In the genomic region with DNA sequence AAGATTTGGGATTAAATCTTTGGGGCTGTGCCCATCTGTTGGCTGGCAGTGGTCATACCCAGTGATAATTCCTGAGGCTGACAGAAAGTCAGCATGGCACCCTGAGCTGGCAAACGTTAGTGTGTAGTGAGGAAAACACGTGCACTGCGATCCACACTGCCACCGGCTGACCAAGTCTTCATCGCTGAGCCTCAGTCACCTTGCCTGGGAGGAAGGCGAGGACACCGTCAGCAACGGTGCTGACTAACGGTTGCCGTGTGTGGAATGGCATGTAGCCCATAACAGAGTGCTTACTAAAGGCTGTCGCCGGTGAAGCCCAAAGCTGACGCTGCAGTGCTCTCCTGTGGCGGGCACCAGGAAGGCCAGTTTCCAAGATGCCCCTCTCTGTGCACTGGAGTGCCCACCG, we compare ENCODE assay signal across 12 mouse cellular contexts. TPM values are rescaled to one million over a fixed set of nuclear protein-coding genes. Genes with fewer than 3 reads are reported as not detected.
DNase-seq lines count a peak whose midpoint lies in the region; ATAC-seq and TF ChIP-seq lines count a peak whose summit lies in the region.
"Had no signal": no experiment of that assay in that cellular context is flagged by ENCODE, and none has a peak within 500 bp of the region (broad histone marks: within the 10 kb centered on the region; RNA-seq: fewer than 3 reads in every experiment).

No protein-coding gene starts in this region.

- DNase-seq in left cerebral cortex, adult 2 months (ENCODE audit: extremely low spot score in 1 of 2, low spot score in 2 of 2), result peak in 1 of 2 experiments; percentile 23
- no peak for DNase-seq in left cerebral cortex, postnatal 36 days (ENCODE audit: low spot score in 2 of 2)
- peak; percentile 38 for DNase-seq in cerebellum, adult 8-10 months
- no peak for DNase-seq in adrenal gland, adult 18-20 months (ENCODE audit: low spot score in 2 of 2)
- DNase-seq in lung, postnatal 14 days, result no peak
- no peak for DNase-seq in kidney, adult 2 months
- DNase-seq: embryo, embryonic 11 days had no signal

- H3K9me3 ChIP-seq in heart, embryonic 15.5 days (replicated peaks), result no peaks in the 10 kb centered on the region

- H3K27me3 ChIP-seq in heart, embryonic 15.5 days, result no peaks in the 10 kb centered on the region
- H3K27me3 ChIP-seq in kidney, adult 2 months (replicated peaks; ENCODE audit: control insufficient read depth, insufficient read depth, low read length), result no peaks in the 10 kb centered on the region

- peaks cover 68% of the 10 kb centered on the region for H3K36me3 ChIP-seq in heart, embryonic 15.5 days
- peaks cover 6% of the 10 kb centered on the region for H3K36me3 ChIP-seq in kidney, adult 2 months (ENCODE audit: control insufficient read depth, insufficient read depth, low read length)

- H3K9ac ChIP-seq in heart, embryonic 15.5 days, result no peak overlapping the region

- intact Hi-C loops in left cerebral cortex, adult 2 months (cut with DNase I), result no loop called here
- intact Hi-C loops in left cerebral cortex, postnatal 36 days (cut with DNase I), result no loop called here

- peak; percentile 58; the same call in 1 of the 2 replicates for ATAC-seq in heart, embryonic 15.5 days (replicated peaks; ENCODE audit: insufficient number of reproducible peaks, insufficient read depth, low FRiP score, low read depth)

- no peak overlapping the region for H3K4me2 ChIP-seq in heart, embryonic 15.5 days
- H3K4me2 ChIP-seq: liver, embryonic 11.5 days had no signal

- WGBS in heart, embryonic 15.5 days, result 66% methylated on average over 15 of the region's 15 CpGs
- 89% methylated on average over 15 of the region's 15 CpGs for WGBS in kidney, adult 2 months

- TF ChIP-seq POLR2A in cortical plate, adult 2 months (IDR thresholded peaks at IDR 0.05; ENCODE audit: extremely low read depth, insufficient read depth, low read length), result no peak
- no peak for TF ChIP-seq POLR2A in kidney, adult 2 months (IDR thresholded peaks at IDR 0.05; ENCODE audit: low read depth, low read length)

- no peak overlapping the region for H3K4me3 ChIP-seq in left cerebral cortex, adult 2 months
- no peak overlapping the region for H3K4me3 ChIP-seq in cortical plate, adult 2 months (ENCODE audit: insufficient read depth, low read length)
- H3K4me3 ChIP-seq in heart, embryonic 15.5 days, result no peak overlapping the region
- H3K4me3 ChIP-seq in kidney, adult 2 months (ENCODE audit: insufficient read depth, low read depth, low read length), result no peak overlapping the region

- peak overlapping the region; percentile 62; the same call in 1 of the 2 replicates for H3K27ac ChIP-seq in left cerebral cortex, adult 2 months
- H3K27ac ChIP-seq in cortical plate, adult 2 months (ENCODE audit: insufficient read depth, low read length), result no peak overlapping the region
- H3K27ac ChIP-seq in heart, embryonic 15.5 days, result peak overlapping the region; percentile 96
- no peak overlapping the region for H3K27ac ChIP-seq in kidney, adult 2 months (ENCODE audit: insufficient read depth, low read depth, low read length)

- H3K4me1 ChIP-seq in cortical plate, adult 2 months (ENCODE audit: control insufficient read depth, insufficient read depth, low read length), result peaks cover 5% of the 10 kb centered on the region
- H3K4me1 ChIP-seq in heart, embryonic 15.5 days (replicated peaks), result peaks cover 41% of the 10 kb centered on the region
- H3K4me1 ChIP-seq in kidney, adult 2 months (ENCODE audit: control insufficient read depth, insufficient read depth, low read length), result no peaks in the 10 kb centered on the region; the same call in 1 of the 2 replicates

- TF ChIP-seq CTCF in left cerebral cortex, adult 2 months (IDR thresholded peaks at IDR 0.05), result no peak
- 0 out of 2 replicates have a peak, but pooled peaks have one; percentile 4 for TF ChIP-seq CTCF in cortical plate, adult 2 months (IDR thresholded peaks at IDR 0.05; ENCODE audit: extremely low read depth, insufficient read depth, low read length)
- TF ChIP-seq CTCF in kidney, adult 2 months (conservative IDR thresholded peaks at IDR 0.05; ENCODE audit: insufficient read depth, insufficient read length, low read depth, low read length), result no peak

RNA-seq across cellular contexts. Expression of gene Clta, which starts 25.4 kb away (rescaled TPM):
- 100 to 1,000 TPM; 269 to 274 TPM for total RNA-seq in left cerebral cortex, adult 2 months (2021)
- total RNA-seq in left cerebral cortex, postnatal 36 days (2021), result 100 to 1,000 TPM; 266 to 296 TPM
- 385 and 422 TPM in 2 replicates for polyA plus RNA-seq in cortical plate, adult 2 months (2012; rRNA removed)
- 130 and 146 TPM in 2 replicates for polyA plus RNA-seq in heart, embryonic 15.5 days (2015; fragmentation: Nextera tagmentation; extraction: Ambion mirVana)
- 100 to 1,000 TPM; 169 to 180 TPM for total RNA-seq in adrenal gland, adult 18-20 months (2021)
- 212 and 261 TPM in 2 replicates for polyA plus RNA-seq in kidney, adult 2 months (2012; rRNA removed)

RNA-seq across cellular contexts. Expression of gene Ccin, which starts 46.4 kb away (rescaled TPM):
- not detected for total RNA-seq in left cerebral cortex, adult 2 months (2021)
- not detected for total RNA-seq in left cerebral cortex, postnatal 36 days (2021)
- polyA plus RNA-seq in cortical plate, adult 2 months (2012; rRNA removed), result not detected in 2 replicates
- not detected in 2 replicates for polyA plus RNA-seq in heart, embryonic 15.5 days (2015; fragmentation: Nextera tagmentation; extraction: Ambion mirVana)
- total RNA-seq in adrenal gland, adult 18-20 months (2021), result not detected
- polyA plus RNA-seq in kidney, adult 2 months (2012; rRNA removed), result 0.12 and 0.13 TPM in 2 replicates
- total RNA-seq: megakaryocyte-erythroid progenitor cell, adult 5-6 weeks had no signal
- polyA plus RNA-seq: kidney, embryonic 14.5 days; liver, embryonic 11.5 days had no signal

RNA-seq across cellular contexts. Expression of gene Gne, which starts 54.3 kb away (rescaled TPM):
- 10 to 100 TPM; 47.6 to 51.8 TPM for total RNA-seq in left cerebral cortex, adult 2 months (2021)
- 10 to 100 TPM; 45.5 to 56.8 TPM for total RNA-seq in left cerebral cortex, postnatal 36 days (2021)
- 16.3 and 16.8 TPM in 2 replicates for polyA plus RNA-seq in cortical plate, adult 2 months (2012; rRNA removed)
- polyA plus RNA-seq in heart, embryonic 15.5 days (2015; fragmentation: Nextera tagmentation; extraction: Ambion mirVana), result 27.3 and 35.2 TPM in 2 replicates
- 10 to 100 TPM; 30.1 to 35.3 TPM for total RNA-seq in adrenal gland, adult 18-20 months (2021)
- 26.2 and 26.4 TPM in 2 replicates for polyA plus RNA-seq in kidney, adult 2 months (2012; rRNA removed)

Comparison
In these comparisons a context has a peak if more than half of its experiments do, and no peak if none do; other contexts are left out.
1. H3K27ac ChIP-seq: peak in left cerebral cortex, adult 2 months (single experiment) and heart, embryonic 15.5 days (single experiment); none in cortical plate, adult 2 months (single experiment) and kidney, adult 2 months (single experiment).